Mouse (Mus musculus): ENCODE data around the gene Ralb.

Gene Ralb

DNA sequence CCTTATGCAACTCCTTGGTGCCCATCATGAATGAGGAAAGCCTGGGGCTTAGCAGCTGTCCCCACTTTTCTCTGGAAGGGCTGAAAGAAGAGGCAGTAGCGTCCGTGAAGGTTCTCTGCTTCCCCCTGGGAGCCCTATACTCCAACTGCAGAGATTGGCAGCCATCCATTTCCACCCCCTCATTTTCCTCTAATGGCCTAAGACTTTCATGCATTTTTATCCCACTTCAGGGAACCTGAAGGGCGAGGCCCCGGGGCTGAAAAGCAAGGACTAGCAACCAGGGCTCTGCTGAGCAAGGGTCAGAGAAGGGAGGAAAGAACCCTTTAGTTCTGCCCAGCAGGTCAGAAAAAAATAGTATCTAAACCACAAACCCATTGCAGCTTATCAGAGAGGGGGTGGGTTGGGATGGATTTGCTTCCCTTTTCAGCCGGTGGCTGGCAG, 20.4 kb upstream of the Ralb start:
- in situ Hi-C loops (cut with MboI, MseI) = no loop called here

DNA sequence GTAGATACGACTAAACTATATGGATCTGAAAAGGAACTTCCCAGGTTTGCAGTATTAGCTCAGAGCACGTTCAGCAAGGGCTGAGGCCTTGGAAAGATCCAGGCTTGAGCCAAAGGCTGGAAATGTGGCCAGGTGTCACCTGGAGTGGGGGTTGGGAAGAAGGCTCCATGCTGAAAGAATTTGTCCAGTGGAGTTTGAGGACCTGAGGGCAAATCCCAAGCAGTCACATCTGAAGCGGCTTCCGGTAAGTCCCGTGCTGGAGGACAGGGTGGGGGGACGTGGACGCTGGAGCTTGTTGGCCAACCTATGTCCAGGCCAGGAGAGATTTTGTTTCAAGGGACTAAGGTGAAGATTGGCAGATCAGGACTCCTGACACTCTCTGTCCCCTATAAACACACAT, 19.2 kb upstream of the Ralb start:
- in situ Hi-C loops (cut with MboI, MseI) = loop anchor here (25.0 kb wide), 1 partner anchor 1913 kb away; the partner anchor contains the start of gene Ccdc93

DNA sequence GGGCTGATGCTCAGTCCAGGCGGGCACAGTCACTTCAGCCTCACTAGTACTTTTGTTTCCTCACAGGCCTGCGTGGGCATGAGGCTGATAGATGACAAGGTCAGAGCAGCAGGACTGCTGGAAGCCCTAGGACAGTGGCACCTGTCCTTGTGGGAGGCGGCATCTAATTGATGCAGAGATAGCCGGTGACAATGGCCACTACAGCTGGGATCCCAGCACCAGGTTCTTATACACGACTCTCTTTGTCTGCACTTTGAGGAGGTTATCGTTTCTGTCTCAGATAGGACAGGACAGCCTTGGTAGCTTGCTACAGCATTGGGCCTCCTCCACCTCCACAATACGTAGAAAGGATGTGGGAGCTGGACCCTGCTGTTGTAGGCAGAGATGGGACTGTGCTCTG, 18.8 kb upstream of the Ralb start:
- in situ Hi-C loops (cut with MboI, MseI) = loop anchor here (25.0 kb wide), 1 partner anchor 1914 kb away; the partner anchor contains the start of gene Ccdc93

DNA sequence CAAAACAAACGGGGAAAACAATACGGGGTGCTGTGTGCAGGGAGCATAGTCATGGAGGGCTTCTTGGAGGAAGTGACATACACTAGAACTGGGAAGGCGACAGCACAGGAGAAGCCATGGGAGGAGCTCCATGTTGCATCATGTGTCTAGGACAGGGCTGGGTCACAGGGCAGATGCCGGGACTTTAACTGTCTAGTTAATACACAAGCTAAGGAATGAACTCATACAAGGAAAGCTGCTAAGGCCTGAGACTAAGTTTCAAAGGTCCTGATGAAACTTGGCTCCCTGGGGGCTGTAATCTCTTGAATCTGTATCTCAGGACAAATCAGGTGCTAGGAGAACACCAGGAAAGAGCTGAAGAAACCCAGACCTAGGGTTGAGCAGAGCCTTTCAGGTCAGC, 18.1 kb upstream of the Ralb start:
- in situ Hi-C loops (cut with MboI, MseI) = loop anchor here (25.0 kb wide), 1 partner anchor 1915 kb away; the partner anchor contains the start of gene Ccdc93

DNA sequence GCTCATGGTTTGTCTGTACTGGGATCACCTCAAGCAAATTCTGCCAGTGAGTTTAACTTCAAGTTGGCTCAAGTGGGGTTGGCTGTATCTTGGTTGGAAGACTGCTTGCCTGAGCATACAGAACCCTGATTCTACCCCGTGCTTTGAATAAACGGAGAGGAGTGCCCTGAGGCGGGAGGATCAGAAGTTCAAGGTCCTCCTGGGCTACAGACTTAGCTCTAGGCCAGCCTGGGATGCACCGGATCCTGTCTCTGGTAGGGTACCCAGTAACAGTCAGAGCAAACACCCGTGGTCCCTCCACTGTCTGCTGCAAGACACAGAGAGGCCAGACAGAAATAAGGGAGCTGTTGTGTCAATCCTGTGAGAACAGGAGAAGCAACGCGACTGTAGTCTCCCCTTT, 17.1 kb upstream of the Ralb start:
- in situ Hi-C loops (cut with MboI, MseI) = loop anchor here (25.0 kb wide), 1 partner anchor 1916 kb away; the partner anchor contains the start of gene Ccdc93

DNA sequence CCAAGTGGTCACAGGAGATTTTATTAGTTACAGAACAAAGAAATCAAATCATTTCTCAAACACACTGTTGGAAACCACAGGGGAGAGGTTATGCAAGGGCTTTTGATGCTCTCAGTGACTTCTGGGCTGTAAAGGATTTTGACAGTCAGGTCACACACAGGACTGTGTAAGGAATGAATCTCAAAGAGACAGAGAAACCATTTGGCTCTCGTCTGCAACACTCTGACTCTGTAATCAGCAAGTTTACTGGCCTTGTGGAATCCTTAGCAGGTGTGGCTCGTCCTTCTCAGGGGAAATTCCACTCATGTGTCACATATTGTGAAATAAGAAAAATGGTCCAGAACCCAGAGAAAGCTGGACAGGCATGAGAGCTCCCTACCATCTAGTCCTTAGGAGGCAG, 16.4 kb upstream of the Ralb start:
- in situ Hi-C loops (cut with MboI, MseI) = loop anchor here (25.0 kb wide), 1 partner anchor 1916 kb away; the partner anchor contains the start of gene Ccdc93

DNA sequence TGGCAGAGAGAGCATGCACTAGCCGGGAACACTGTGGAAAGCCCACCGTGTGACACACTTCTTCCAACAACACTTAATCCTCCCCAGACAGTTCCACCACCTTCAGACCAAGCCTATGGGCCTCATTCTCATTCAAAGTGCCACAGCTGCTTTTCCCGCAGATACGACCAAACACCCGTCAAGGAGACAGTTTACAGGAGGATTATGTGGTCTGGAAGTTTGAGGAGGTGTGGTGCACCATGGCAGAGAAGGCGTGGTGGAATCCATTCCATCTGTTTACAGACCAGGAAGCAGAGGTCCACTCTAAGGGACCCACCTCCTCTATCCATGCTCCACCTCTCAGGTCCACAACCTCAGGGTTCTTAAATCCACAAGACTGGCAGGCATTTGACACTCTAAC, 14.7 kb upstream of the Ralb start:
- in situ Hi-C loops (cut with MboI, MseI) = loop anchor here (25.0 kb wide), 1 partner anchor 1918 kb away; the partner anchor contains the start of gene Ccdc93

DNA sequence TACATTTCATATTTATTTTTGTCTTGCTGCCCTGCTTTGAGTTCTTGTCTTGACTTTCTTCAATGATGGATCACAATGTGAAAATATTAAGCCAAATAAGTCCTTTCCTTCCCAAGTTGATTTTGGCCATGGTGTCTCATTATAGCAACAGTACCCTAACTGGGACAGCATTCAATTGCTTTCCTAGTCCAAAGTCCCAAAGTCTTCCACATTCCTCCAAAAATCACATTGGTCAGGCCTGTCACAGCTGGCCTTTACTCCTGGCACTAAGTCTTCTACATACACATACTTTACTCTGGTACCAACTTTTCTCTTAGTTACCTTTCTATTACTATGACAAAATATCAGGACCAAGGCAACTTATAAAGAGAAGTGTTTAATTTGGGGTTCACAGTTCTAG, 14.2 kb upstream of the Ralb start:
- in situ Hi-C loops (cut with MboI, MseI) = loop anchor here (25.0 kb wide), 1 partner anchor 1919 kb away; the partner anchor contains the start of gene Ccdc93

DNA sequence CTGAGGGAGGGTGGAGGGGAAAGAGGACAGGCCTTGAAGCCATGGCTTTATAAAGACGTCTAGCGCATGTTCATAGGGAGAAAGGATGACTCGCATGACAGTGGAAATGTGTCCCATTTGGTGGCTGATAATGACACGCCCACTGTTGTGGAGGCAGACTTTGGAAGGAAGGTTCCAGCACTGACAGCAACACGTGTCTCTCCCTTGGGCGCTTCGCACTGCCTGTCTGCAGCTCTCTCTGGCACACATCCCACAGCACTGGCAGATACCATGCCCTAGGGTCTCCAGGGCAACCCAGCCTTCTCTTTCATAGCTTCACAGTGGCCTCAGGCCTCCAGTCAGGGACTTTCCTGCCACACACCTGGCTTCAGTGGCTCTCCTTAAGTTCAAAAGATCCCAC, 13.5 kb upstream of the Ralb start:
- in situ Hi-C loops (cut with MboI, MseI) = loop anchor here (25.0 kb wide), 1 partner anchor 1919 kb away; the partner anchor contains the start of gene Ccdc93

DNA sequence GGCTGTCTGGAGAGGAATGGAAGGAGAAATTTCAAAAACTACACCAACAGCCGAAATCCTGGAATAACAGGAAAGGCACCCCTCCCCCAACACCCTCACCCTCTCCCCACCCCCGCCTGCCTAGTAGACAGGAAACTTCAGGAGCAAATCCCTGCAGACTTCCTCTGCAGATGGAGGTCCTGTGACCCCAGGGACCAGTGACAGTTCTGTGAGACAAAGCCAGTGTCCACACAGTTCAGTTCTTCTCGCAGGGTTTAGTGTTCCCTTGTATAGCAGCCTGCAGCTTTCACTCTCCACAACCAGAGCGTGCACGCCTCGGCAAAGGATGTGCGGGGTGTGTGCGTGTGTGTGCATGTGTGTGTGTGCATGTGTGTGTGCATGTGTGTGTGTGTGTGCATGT, 6.3 kb upstream of the Ralb start:
- in situ Hi-C loops (cut with MboI, MseI) = loop anchor here (25.0 kb wide), 1 partner anchor 1926 kb away; the partner anchor contains the start of gene Ccdc93

DNA sequence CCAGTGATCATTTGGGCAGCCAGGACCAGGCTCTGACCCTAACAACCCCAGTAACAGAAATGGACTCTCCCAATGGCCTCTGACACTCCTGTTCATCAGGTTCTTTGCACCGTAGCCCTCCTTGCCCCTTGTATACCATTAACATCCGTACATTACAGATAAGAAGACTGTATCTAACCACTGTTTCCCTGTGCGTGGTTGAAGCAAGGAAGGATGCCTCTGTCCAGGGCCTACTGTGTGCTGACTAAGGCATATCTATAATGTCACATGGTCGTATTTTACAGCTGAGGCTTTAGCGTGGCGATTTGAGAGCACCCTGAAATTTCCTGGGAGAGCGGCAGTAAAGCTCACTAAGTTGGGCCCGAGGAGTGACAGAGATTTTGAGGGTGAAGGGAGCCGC, 5.8 kb upstream of the Ralb start:
- in situ Hi-C loops (cut with MboI, MseI) = loop anchor here (25.0 kb wide), 1 partner anchor 1927 kb away; the partner anchor contains the start of gene Ccdc93

DNA sequence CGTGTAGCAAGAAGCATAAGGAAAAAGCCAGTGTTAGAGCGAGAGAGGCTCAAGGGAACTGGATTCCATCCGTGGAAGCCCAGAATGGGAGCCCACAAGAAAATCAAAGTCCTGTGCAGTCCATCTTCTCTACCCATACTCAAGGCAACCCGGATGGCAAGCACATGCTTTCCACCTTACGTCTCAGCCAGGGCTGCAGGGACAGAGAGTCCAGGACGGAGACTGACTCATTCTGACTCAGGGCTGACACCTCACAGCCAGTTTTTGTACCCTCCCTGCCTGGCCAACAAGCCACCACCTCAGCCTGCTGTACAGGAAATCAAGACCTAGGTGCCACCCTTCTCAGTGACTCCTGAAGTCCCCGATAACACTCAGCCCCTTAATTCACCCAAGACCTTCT, 4.9 kb upstream of the Ralb start:
- in situ Hi-C loops (cut with MboI, MseI) = loop anchor here (25.0 kb wide), 1 partner anchor 1928 kb away; the partner anchor contains the start of gene Ccdc93

DNA sequence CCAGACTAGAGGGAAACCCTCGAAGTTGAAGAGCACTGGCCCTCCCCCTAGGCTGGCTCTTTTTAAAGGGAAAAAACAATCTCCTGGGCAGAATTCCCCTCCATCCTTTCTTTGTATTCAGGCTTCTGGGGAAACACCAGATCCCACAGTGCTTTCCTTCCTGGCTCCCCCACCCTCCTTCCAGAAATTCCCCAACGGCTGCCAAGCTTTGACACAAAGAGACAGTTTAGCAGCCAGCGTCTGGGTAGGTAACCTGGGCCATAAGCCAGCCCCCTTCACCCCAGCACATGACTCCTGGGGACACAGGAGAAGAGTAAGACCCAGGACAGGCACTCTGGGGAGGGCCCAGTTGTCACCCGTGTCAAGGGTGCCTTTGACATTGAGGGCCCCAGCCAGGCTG, 4.0 kb upstream of the Ralb start:
- in situ Hi-C loops (cut with MboI, MseI) = loop anchor here (25.0 kb wide), 1 partner anchor 1929 kb away; the partner anchor contains the start of gene Ccdc93

DNA sequence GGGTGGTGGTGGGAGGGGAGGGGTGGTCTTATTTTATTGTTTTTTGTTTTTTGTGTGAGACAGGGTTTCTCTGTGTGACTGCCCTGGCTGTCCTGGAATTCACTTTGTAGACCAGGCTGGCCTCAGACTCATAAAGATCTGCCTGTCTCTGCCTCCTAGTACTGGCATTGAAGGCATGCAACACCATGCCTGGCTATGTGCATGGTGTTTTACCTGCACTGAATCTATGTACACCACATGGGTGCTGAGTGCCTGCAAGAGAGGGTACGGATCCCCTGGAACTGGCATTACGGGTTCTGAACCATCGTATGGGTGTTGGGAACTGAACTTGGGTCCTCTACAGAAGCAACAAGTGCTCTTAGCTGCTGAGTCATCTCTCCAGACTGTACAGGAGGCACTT, 1.4 kb upstream of the Ralb start:
- in situ Hi-C loops (cut with MboI, MseI) = loop anchor here (25.0 kb wide), 1 partner anchor 1931 kb away; the partner anchor contains the start of gene Ccdc93

DNA sequence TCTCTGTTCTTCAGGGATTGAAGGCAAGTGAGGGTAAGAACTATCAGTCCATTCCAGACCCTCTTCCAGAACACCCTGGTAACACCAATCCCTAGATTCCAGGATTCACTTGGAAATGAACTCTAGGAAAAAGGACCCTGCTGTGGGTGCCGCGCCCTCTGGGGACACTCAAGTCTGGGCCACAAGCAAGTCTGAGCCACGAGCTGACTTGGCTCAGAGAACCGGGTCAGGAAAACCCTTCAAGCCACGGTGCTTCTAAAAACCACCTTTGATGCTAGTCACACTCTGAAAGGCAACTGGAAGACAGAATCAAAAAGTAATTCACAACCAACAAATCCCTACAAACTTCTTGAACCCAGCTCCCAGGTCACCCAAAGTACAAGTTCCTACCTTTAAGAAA, 786 bp downstream of the Ralb start:
- in situ Hi-C loops (cut with MboI, MseI) = loop anchor here (25.0 kb wide), 1 partner anchor 1933 kb away; the partner anchor contains the start of gene Ccdc93

DNA sequence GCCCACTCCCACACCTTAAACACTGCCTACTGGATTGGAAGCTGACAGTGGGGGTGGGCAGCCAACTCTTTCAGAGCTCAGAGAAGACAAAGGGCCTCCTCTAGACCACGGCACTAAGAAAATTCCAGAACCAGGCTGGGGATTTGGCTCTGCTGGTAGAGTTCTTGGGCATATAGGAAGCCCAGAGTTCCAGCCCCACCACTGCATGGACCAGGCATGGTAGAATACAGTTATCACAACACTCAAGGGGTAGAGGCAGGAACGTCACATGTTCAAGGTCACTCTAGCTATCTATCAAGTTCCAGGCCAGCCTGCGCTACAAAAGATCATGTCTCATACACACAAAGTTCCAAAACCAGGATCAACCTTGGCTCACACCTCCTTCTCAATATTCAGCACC, 1.4 kb downstream of the Ralb start:
- in situ Hi-C loops (cut with MboI, MseI) = loop anchor here (25.0 kb wide), 1 partner anchor 1934 kb away; the partner anchor contains the start of gene Ccdc93

DNA sequence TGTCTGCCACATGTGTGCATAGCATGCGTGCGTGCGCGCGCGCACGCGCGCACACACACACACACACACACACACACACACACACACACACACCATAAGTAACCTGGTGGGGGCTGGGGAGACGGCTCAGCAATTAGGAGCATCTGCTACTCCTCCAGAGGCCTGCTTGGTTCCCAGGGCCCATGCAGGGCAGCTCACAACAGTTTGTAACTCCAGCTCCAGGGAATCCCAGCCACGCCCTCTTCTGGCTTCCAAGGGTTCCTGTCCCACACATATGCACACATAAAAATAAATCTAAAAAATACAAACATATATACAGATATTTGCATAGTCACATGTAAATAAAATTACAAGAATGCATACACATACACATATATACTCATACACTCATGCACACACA, 1.9 kb downstream of the Ralb start:
- in situ Hi-C loops (cut with MboI, MseI) = loop anchor here (25.0 kb wide), 1 partner anchor 1935 kb away; the partner anchor contains the start of gene Ccdc93

DNA sequence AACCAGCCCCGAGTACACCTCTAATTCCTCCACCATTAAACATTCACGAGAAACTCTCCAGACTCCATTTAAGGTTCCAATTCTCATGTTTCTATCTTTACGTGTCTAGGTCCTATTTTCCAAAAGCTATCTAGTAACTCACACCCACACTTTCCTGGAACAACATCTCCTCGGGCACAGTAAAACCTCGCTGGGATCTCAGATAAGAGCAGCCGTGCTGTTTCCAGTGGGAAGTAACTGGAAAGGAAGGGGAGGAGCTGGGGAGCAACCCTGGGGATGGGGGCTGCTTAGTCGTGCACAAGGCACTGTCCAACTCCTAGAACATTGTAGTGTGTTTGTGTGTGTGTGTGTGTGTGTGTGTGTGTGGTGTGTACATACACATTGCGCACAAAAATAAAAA, 2.7 kb downstream of the Ralb start:
- in situ Hi-C loops (cut with MboI, MseI) = loop anchor here (25.0 kb wide), 1 partner anchor 1935 kb away; the partner anchor contains the start of gene Ccdc93

DNA sequence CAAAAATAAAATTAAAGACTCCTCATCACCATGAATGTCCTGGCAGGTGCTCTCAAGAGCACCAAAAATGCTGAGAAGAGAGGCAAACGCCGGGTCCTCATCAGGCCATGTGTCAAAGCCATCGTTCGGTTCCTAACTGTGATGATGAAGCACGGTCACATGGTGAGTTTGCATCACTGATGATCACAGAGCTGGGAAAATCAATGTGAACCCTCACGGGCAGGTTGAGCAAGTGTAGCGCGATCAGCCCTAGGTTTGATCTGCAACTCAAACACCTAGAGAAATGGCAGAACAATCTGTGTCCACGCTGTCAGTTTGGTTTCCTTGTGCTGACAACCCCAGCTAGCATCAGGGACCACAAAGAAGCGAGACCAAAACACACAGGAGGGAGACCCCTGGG, 5.1 kb downstream of the Ralb start:
- in situ Hi-C loops (cut with MboI, MseI) = no loop called here

DNA sequence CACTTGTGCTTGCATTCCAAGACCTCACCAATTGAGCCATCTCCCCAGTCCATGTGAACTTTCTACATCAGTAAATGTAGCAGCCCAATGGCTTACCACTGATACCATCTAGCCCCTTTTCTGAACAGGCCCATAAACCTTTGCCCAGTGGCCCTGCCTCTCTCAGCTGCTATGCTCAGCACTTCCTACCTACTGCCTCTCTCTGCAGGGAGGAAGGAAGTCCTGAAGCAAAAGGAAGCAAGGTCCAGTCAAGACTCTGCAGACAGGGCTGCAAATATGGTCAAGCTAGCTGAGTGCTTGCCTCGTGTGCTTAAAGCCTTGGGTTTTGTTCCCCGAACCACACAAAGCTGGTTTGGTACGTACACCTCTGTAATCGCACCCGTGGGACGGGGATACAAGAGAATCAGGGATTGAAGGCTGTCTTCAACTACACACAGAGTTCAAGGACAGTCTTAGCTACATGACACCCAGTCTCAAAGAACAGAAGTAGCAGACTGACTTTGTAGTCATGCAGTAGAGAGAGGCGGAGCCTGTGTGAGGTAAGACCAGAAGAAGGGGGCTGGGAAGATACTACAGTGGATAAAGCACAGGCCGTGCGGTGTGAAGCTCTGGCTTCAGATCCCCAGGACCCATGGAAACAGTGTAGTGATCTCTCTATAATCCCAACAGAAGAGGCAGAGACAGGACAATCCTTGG, 5.9 kb downstream of the Ralb start:
- in situ Hi-C loops (cut with MboI, MseI) = no loop called here

DNA sequence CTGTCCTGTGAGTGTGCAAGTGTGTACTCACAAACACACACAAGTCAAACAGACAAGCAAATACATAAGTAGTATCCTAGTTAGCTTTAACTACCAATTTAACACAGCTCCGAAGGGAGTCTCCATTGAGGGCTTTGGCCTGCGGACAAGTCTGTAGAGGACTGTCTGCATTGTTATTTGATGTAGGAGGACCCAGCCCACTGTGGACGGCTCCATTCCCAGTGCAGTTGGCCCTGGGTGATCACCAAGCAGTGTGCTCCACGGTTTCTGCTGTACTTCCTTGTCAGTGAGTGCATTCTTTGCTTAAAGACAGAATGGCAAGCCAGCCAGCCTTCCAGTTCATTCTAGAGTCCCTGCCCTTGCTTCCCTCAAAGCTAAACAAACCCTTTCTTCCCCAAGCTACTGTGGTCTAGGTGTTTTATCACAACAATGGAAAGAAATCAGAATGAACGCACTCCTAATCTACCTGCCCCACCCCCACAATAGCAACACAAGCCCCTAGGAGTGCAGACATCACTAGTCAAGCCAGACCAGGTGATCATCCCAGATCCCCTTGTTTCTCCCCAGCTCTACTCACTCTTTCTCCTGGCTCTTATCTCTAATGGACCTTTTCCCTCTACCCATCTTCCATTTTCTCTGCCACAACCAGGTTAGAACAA, 7.1 kb downstream of the Ralb start:
- in situ Hi-C loops (cut with MboI, MseI) = no loop called here

DNA sequence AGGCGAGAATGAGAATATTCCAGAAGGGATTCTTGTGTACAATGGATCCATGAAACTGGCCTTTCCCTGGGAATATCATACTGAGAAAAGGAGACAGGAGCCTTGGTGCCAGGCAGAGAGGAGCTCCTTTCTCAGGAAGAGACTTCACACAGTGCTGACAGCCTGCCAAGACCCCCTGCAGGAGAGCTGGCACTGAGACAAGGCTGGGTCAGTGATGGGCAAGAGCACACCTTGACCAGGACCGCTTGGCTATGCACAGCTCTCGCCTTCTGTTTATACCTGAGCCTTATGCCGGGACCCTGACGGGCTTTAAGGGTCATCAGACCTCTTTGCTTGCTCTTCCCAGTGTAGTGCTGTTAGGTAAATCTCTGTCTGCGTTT, 9.2 kb downstream of the Ralb start:
- in situ Hi-C loops (cut with MboI, MseI) = no loop called here

Measured in regulatory T cell (primary cell).